Mouse (Mus musculus): ENCODE measurements at regions not wholly inside any gene's neighbourhood (a gene's known extent, or its start where the extent isn't known, plus 50 kb on each side); places are given as distances from the start of the nearest gene placed in this dataset.

GRCm38 (mm10) chrX:132735536-132735935, 953.3 kb downstream of the Pcdh19 start:
- peak; percentile 71 for DNase-seq (ENCODE audit: extremely low read depth, low read depth)

GRCm38 (mm10) chrX:132731380-132731779, 957.4 kb downstream of the Pcdh19 start:
- peak; percentile 41 for DNase-seq (ENCODE audit: extremely low read depth, low read depth)

Data from MEL-GATA-1-ER (cell line).